Mouse (Mus musculus): ENCODE data around the gene Rnf113a2. TPM values are rescaled to one million over a fixed set of nuclear protein-coding genes. Genes with fewer than 3 reads are reported as not detected.

The Rnf113a2 gene
- polyA plus RNA-seq, 1 experiment = 19.8 TPM

DNA sequence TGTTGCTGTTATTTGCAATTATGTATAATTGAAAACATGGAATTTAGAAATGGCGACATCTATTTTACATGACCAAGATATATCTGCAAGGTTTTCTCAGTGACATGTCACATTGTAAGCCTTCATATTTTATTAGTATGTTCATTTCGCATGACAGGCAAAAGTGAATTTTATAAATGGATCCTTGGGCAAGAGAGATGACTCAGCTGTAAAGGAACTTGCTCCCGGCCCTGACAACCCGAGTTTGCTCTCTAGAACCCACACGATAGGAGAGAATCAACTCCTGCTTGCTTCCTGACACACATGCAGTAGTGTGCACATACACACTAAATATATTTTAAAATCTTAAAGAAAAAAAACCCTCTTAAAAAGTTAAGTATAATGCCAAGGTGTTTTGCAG, 44.4 kb downstream of the Rnf113a2 start:
- H3K4me3 ChIP-seq (ENCODE audit: low read depth, low read length) = no peak overlapping the region
- no peak overlapping the region for H3K9ac ChIP-seq (ENCODE audit: low read depth, poor library complexity, severe bottlenecking)
- no peaks in the 10 kb centered on the region for H3K9me3 ChIP-seq (replicated peaks; ENCODE audit: control insufficient read depth, insufficient read depth, low read length, poor library complexity, severe bottlenecking)
- H3K36me3 ChIP-seq (ENCODE audit: control insufficient read depth, insufficient read depth, low read length, poor library complexity, severe bottlenecking) = peaks cover 52% of the 10 kb centered on the region
- H3K27me3 ChIP-seq (ENCODE audit: control insufficient read depth, insufficient read depth, low read length, poor library complexity, severe bottlenecking) = no peaks in the 10 kb centered on the region; the same call in 1 of the 2 replicates
- no peaks in the 10 kb centered on the region for H3K4me1 ChIP-seq (ENCODE audit: control insufficient read depth, insufficient read depth, low read length)
- H3K27ac ChIP-seq (ENCODE audit: insufficient read depth, low read length) = no peak overlapping the region
- TF ChIP-seq EP300 (IDR thresholded peaks at IDR 0.05; ENCODE audit: insufficient read depth, low read depth, low read length) (no peak), POLR2A (IDR thresholded peaks at IDR 0.05; ENCODE audit: insufficient read depth, low read length) (no peak), CTCF (IDR thresholded peaks at IDR 0.05; ENCODE audit: low read depth, low read length) (no peak)

GRCm38 (mm10) chr12:84462856-84463255, 45.9 kb downstream of the Rnf113a2 start:
- no peaks in the 10 kb centered on the region for H3K9me3 ChIP-seq (replicated peaks; ENCODE audit: control insufficient read depth, insufficient read depth, low read length, poor library complexity, severe bottlenecking)
- peaks cover 45% of the 10 kb centered on the region for H3K36me3 ChIP-seq (ENCODE audit: control insufficient read depth, insufficient read depth, low read length, poor library complexity, severe bottlenecking)
- no peak for TF ChIP-seq POLR2A (IDR thresholded peaks at IDR 0.05; ENCODE audit: insufficient read depth, low read length)
- TF ChIP-seq CTCF (IDR thresholded peaks at IDR 0.05; ENCODE audit: low read depth, low read length) = no peak
- no peaks in the 10 kb centered on the region for H3K4me1 ChIP-seq (ENCODE audit: control insufficient read depth, insufficient read depth, low read length)
- no peaks in the 10 kb centered on the region; the same call in 1 of the 2 replicates for H3K27me3 ChIP-seq (ENCODE audit: control insufficient read depth, insufficient read depth, low read length, poor library complexity, severe bottlenecking)
- H3K4me3 ChIP-seq (ENCODE audit: low read depth, low read length) = no peak overlapping the region
- no peak overlapping the region for H3K9ac ChIP-seq (ENCODE audit: low read depth, poor library complexity, severe bottlenecking)
- H3K27ac ChIP-seq (ENCODE audit: insufficient read depth, low read length) = no peak overlapping the region

Other genes with a start within 250 kb of the Rnf113a2 start
- 28.3 and 30.1 TPM in 2 replicates for gene Elmsan1, start 198.3 kb upstream of the Rnf113a2 start, polyA plus RNA-seq (2011; ENCODE audit: insufficient read depth, insufficient read length, low read depth, missing spikeins)
- gene Ptgr2, start 132.0 kb upstream of the Rnf113a2 start, polyA plus RNA-seq (2011; ENCODE audit: insufficient read depth, insufficient read length, low read depth, missing spikeins) = 28.1 and 31.2 TPM in 2 replicates
- gene Zfp410, start 100.3 kb upstream of the Rnf113a2 start, polyA plus RNA-seq (2011; ENCODE audit: insufficient read depth, insufficient read length, low read depth, missing spikeins) = 37.3 and 41.7 TPM in 2 replicates
- gene Coq6, start 55.5 kb upstream of the Rnf113a2 start, polyA plus RNA-seq (2011; ENCODE audit: insufficient read depth, insufficient read length, low read depth, missing spikeins) = 18.4 and 18.7 TPM in 2 replicates
- gene Fam161b, start 55.4 kb upstream of the Rnf113a2 start, polyA plus RNA-seq (2011; ENCODE audit: insufficient read depth, insufficient read length, low read depth, missing spikeins) = 1.3 and 1.4 TPM in 2 replicates
- 5.3 and 8.0 TPM in 2 replicates for gene Entpd5, start 8.2 kb upstream of the Rnf113a2 start, polyA plus RNA-seq (2011; ENCODE audit: insufficient read depth, insufficient read length, low read depth, missing spikeins)
- 1.1 and 1.8 TPM in 2 replicates for gene Bbof1, start 8.1 kb upstream of the Rnf113a2 start, polyA plus RNA-seq (2011; ENCODE audit: insufficient read depth, insufficient read length, low read depth, missing spikeins)
- 26.7 and 30.4 TPM in 2 replicates for gene Aldh6a1, start 33.8 kb downstream of the Rnf113a2 start, polyA plus RNA-seq (2011; ENCODE audit: insufficient read depth, insufficient read length, low read depth, missing spikeins)
- gene Lin52, start 34.2 kb downstream of the Rnf113a2 start, polyA plus RNA-seq (2011; ENCODE audit: insufficient read depth, insufficient read length, low read depth, missing spikeins) = 26.3 and 29.5 TPM in 2 replicates
- gene Vsx2, start 152.6 kb downstream of the Rnf113a2 start, polyA plus RNA-seq (2011; ENCODE audit: insufficient read depth, insufficient read length, low read depth, missing spikeins) = 0.18 TPM in 1 of 2 replicates, not detected in the other
- gene Abcd4, start 200.2 kb downstream of the Rnf113a2 start, polyA plus RNA-seq (2011; ENCODE audit: insufficient read depth, insufficient read length, low read depth, missing spikeins) = 20.8 and 20.9 TPM in 2 replicates
- 3.7 and 3.8 TPM in 2 replicates for gene Vrtn, start 223.8 kb downstream of the Rnf113a2 start, polyA plus RNA-seq (2011; ENCODE audit: insufficient read depth, insufficient read length, low read depth, missing spikeins)

All from ES-Bruce4 (cell line).